Mouse (Mus musculus) embryonic facial prominence, embryonic 12.5 days (tissue): ENCODE data around the gene Hnrnph1. TPM values are rescaled to one million over a fixed set of nuclear protein-coding genes. Genes with fewer than 3 reads are reported as not detected.

Experiments used
- ATAC-seq: fragments of 200-750 bp; cut with Nextera tagmentation; 2 replicates; pipeline ENCODE4 v1.8.0; 2017; ENCODE audit not compliant: insufficient number of reproducible peaks, insufficient read depth, low FRiP score, low TSS enrichment
- H3K27ac ChIP-seq: fragments of 300-500 bp; sonication (generic); 2 replicates; pipeline ENCODE4 v1.5.1; 2016; ENCODE audit warnings: mild to moderate bottlenecking
- H3K27me3 ChIP-seq: fragments of 300-500 bp; sonication (generic); 2 replicates; pipeline ENCODE4 v1.6.1; 2016; ENCODE audit warnings: mild to moderate bottlenecking, moderate library complexity
- H3K36me3 ChIP-seq: fragments of 300-500 bp; sonication (generic); 2 replicates; pipeline ENCODE4 v1.6.1; 2016; ENCODE audit warnings: mild to moderate bottlenecking
- H3K4me1 ChIP-seq: fragments of 300-500 bp; sonication (generic); 2 replicates; pipeline ENCODE4 v1.6.1; 2016
- H3K4me2 ChIP-seq: fragments of 300-500 bp; sonication (generic); replicated peaks from 2 replicates; pipeline ENCODE4 v1.6.1; 2016; ENCODE audit warnings: mild to moderate bottlenecking, moderate library complexity
- H3K4me3 ChIP-seq: fragments of 300-500 bp; sonication (generic); 2 replicates; pipeline ENCODE4 v1.5.1; 2016; ENCODE audit warnings: mild to moderate bottlenecking
- H3K9ac ChIP-seq: fragments of 300-500 bp; sonication (generic); 2 replicates; pipeline ENCODE4 v1.6.1; 2016; ENCODE audit warnings: mild to moderate bottlenecking, moderate library complexity
- H3K9me3 ChIP-seq: fragments of 300-500 bp; sonication (generic); 2 replicates; pipeline ENCODE4 v1.6.1; 2016; ENCODE audit warnings: mild to moderate bottlenecking, moderate library complexity
- WGBS: fragments of 180-500 bp; shearing (Covaris S2); methylation state at CpG from one replicate; pipeline ENCODE4 v1.1.7; 2016; 5-methylcytosine and 5-hydroxymethylcytosine counted together
- polyA plus RNA-seq: library from polyadenylated mRNA; unstranded; fragments of >200 nt; fragmentation: Nextera tagmentation; extraction: Ambion mirVana; gene quantifications from 2 replicates; pipeline ENCODE4 v1.2.1, GENCODE M21; 2016

Hnrnph1 gene
- 590 and 605 TPM in 2 replicates for polyA plus RNA-seq

DNA sequence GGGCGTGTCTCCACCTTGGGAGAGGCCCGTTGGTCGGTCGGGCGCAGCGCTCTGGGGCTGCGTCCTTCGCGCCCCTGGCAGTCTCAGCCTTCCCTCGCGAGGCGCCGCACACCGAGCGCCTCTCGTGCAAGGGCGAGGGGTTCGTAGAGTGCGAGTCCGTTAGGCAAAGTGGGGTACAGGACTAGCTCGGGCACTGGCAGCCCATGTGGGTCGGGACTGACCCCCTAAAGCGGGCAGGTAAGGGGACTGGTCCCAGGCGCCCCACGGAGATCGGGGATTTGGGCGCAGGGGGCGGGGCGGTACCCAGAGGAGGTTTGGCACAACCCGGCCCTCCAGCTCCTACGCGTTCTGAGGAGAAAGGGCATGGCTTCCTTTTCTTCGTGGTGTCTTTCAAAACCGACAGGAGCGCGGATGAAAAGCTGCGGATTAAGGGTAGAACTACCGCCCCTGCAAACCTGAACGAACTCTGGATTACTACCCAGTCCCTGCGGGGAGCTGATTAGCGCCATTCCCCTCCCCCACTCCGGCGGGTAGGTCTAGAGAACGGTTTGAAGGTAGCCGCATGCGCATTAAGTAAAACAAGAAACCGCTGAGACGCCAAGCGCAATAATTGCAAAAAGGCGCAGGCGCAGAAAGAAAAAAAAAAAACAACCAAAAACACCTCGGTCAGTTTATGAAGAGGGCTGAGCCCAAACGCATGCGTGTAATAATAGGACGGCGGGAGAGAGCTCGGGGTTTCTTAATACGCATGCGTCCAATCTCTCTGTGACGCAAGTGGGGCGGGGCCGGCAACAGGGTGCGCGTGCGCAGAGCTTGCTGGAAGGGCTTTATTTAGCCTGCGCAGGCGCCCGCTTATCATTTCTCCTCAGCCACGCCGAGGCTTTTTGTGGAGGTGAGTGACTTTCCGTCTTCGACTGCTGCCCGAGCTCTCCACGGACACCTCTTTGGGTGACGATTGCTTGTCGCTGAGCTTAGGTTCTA, at the start of gene Hnrnph1:
TSS of gene Hnrnph1 (plus strand) at position 80 of the 981 bp plus-strand sequence.
- Histone ChIP-seq H3K4me1 (peaks cover 19% of the 10 kb centered on the region), H3K36me3 (peaks cover 17% of the 10 kb centered on the region), H3K9me3 (no peaks in the 10 kb centered on the region), H3K27ac (peak within 1 kb of the TSS; percentile 99), H3K4me3 (peak within 1 kb of the TSS; percentile 96), H3K27me3 (no peaks in the 10 kb centered on the region), H3K4me2 (peak within 1 kb of the TSS; percentile 80), H3K9ac (peak within 1 kb of the TSS; percentile 99)
- peak; percentile 89 for ATAC-seq
- under 1% methylated on average over 76 of the region's 76 CpGs for WGBS

DNA sequence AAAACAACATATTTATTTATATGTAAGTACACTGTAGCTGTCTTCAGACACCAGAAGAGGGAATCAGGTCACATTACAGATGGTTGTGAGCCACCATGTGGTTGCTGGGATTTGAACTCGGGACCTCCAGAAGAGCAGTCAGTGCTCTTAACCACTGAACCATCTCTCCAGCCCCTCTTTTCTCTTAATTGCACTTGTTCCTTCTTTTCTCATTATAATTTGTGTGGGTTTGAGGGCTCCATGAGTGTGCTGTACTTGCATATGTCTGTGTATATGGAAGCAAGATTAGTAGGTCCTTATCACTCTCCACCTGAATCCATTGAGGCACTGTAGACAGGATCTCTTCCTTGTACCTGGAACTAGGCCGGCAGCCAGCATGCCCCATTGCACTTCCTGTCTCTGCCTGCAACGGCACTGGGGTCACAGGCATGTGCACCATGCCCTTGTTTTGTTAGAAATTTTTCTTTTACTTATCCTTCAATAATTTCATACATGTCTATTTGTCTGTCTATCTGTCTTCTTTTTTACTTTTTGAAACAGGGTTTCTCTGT, 48.6 kb upstream of the Hnrnph1 start:
- no peak for ATAC-seq
- Histone ChIP-seq H3K9ac (no peak overlapping the region), H3K4me3 (no peak overlapping the region), H3K27me3 (no peaks in the 10 kb centered on the region), H3K9me3 (no peaks in the 10 kb centered on the region), H3K27ac (no peak overlapping the region), H3K36me3 (no peaks in the 10 kb centered on the region), H3K4me1 (peaks cover 13% of the 10 kb centered on the region), H3K4me2 (no peak overlapping the region)
- WGBS: 89% methylated on average over 3 of the region's 3 CpGs

- WGBS: 84% methylated on average over 1 of the region's 1 CpGs
- ATAC-seq: no peak
- no peak overlapping the region for H3K27ac ChIP-seq
- no peaks in the 10 kb centered on the region for H3K36me3 ChIP-seq
- H3K27me3 ChIP-seq: no peaks in the 10 kb centered on the region
- no peak overlapping the region for H3K4me2 ChIP-seq
- H3K4me1 ChIP-seq: peaks cover 2% of the 10 kb centered on the region
- H3K9ac ChIP-seq: no peak overlapping the region
- no peaks in the 10 kb centered on the region for H3K9me3 ChIP-seq
- H3K4me3 ChIP-seq: no peak overlapping the region
Measured at GRCm38 (mm10) chr11:50329378-50329777, 47.4 kb upstream of the Hnrnph1 start.

DNA sequence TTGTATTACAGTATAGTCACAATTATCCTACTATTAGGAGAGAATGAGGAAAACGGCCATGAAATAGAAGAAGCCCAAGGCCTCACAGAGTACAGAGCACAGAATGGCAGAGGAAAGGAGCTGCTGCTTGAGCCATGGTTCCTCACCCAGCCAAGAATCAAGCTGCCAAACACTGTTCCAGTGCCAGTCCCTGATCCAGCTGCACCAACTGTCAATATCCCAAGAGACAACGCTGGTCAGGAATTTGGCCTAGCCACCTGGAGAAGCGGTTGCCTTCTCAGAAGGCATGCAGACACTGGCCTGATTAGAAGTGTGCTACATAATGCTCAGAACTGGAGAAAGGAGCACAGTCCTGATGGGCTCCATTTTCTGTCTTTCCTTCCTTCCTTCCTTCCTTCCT, 43.6 kb upstream of the Hnrnph1 start:
- Histone ChIP-seq H3K4me1 (no peaks in the 10 kb centered on the region), H3K4me3 (no peak overlapping the region), H3K9ac (no peak overlapping the region), H3K27me3 (no peaks in the 10 kb centered on the region), H3K4me2 (no peak overlapping the region), H3K36me3 (no peaks in the 10 kb centered on the region), H3K27ac (no peak overlapping the region), H3K9me3 (no peaks in the 10 kb centered on the region)
- WGBS: 81% methylated on average over 3 of the region's 3 CpGs
- ATAC-seq: no peak

DNA sequence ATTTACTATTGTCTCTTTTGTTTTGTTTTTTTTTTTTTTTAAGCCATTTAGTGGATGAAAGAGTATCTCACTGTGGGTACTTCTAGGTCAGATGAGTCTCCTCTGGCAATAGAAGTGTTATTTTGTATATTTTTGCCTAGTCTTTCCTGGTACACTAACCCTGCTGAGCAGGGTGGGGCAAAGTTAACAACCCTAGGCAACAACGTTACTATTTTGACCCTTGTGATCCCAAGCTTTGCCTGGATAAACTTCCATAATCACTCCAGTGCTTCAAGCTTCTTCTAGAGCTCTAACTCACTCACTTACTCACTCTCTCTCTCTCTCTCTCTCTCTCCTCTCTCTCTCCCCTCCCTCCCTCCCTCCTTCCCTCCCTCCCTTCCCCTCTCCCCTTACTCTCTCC, 40.7 kb upstream of the Hnrnph1 start:
- ATAC-seq: no peak

DNA sequence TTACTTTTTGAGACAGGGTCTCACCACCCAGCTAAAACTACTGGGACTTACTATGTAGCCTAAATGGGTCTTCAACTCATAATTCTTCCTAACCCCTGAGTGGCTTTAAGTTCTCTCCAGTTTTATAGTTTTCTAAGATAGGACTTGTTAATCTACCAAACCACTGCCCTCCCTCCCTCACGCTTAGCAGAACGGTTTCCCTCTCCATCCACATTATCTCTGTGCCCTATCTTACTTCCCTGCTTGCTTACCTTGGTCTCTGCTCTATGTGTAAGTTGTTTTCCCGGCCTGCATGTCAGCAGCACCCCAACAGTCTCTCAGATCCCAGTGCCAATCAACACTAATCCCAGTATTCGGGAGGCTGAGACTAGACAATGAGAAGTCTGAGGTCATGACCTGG, 39.9 kb upstream of the Hnrnph1 start:
- 72% methylated on average over 4 of the region's 4 CpGs for WGBS

More for the DNA sequence above, 40.7 kb upstream of the Hnrnph1 start:
- Histone ChIP-seq H3K36me3 (no peaks in the 10 kb centered on the region), H3K27ac (no peak overlapping the region), H3K9me3 (no peaks in the 10 kb centered on the region), H3K4me1 (no peaks in the 10 kb centered on the region), H3K4me3 (no peak overlapping the region), H3K4me2 (no peak overlapping the region), H3K9ac (no peak overlapping the region), H3K27me3 (no peaks in the 10 kb centered on the region)
- WGBS: 48% methylated on average over 1 of the region's 1 CpGs

GRCm38 (mm10) chr11:50345486-50345885, 31.3 kb upstream of the Hnrnph1 start:
- H3K27ac ChIP-seq: no peak overlapping the region
- H3K4me2 ChIP-seq: no peak overlapping the region
- no peaks in the 10 kb centered on the region for H3K9me3 ChIP-seq
- H3K4me1 ChIP-seq: no peaks in the 10 kb centered on the region
- ATAC-seq: no peak
- no peaks in the 10 kb centered on the region for H3K36me3 ChIP-seq
- H3K27me3 ChIP-seq: no peaks in the 10 kb centered on the region
- no peak overlapping the region for H3K4me3 ChIP-seq
- H3K9ac ChIP-seq: no peak overlapping the region
- 80% methylated on average over 4 of the region's 4 CpGs for WGBS

More for the DNA sequence above, 39.9 kb upstream of the Hnrnph1 start:
- ATAC-seq: no peak
- Histone ChIP-seq H3K36me3 (no peaks in the 10 kb centered on the region), H3K4me1 (no peaks in the 10 kb centered on the region), H3K9me3 (no peaks in the 10 kb centered on the region), H3K9ac (no peak overlapping the region), H3K27ac (no peak overlapping the region), H3K27me3 (no peaks in the 10 kb centered on the region), H3K4me2 (no peak overlapping the region), H3K4me3 (no peak overlapping the region)

DNA sequence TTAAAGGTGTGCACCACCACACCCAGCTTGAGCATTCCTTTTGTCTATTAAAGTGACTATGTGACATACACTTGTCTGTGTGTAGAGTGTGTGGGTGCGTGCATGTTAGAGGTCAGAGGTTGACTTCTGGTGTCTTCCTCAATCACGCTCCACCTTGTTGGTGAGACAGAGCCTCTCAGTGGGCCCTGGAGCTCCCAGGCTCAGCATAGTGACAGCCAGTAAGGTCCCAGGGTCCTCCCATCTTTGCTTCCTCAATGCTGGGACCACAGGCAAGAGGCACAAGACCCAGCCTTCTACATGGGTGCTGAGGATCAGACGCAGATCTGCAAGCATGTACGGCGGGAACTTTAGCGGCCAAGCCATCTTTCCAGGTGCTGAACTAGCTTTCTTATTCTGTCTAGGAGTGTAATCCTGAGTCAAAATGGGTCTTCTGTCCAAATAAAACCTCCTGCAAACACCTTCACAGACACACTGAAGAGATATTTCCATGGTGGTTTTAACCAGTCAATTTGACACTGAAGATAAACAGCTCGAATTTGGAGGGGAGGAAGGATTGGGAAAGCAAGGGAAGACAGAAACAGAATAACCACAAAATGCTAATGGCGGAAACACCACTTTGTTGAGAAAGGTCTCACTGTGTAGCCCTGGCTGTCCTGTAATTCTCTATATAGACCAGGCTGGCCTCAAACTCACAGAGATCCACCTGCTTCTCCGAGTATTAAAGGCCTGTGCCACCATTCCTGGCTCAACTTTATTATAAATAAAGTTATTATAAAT, 30.3 kb upstream of the Hnrnph1 start:
- Histone ChIP-seq H3K36me3 (no peaks in the 10 kb centered on the region), H3K4me2 (no peak overlapping the region), H3K27me3 (no peaks in the 10 kb centered on the region), H3K27ac (no peak overlapping the region), H3K4me3 (no peak overlapping the region), H3K4me1 (no peaks in the 10 kb centered on the region), H3K9me3 (no peaks in the 10 kb centered on the region), H3K9ac (no peak overlapping the region)
- 89% methylated on average over 9 of the region's 9 CpGs for WGBS
- no peak for ATAC-seq

- Histone ChIP-seq H3K9me3 (no peaks in the 10 kb centered on the region), H3K27me3 (no peaks in the 10 kb centered on the region), H3K4me1 (no peaks in the 10 kb centered on the region), H3K9ac (no peak overlapping the region), H3K36me3 (no peaks in the 10 kb centered on the region), H3K4me2 (no peak overlapping the region), H3K4me3 (no peak overlapping the region), H3K27ac (no peak overlapping the region)
- 85% methylated on average over 2 of the region's 2 CpGs for WGBS
- no peak for ATAC-seq
Measured at GRCm38 (mm10) chr11:50352177-50352576, 24.6 kb upstream of the Hnrnph1 start.

DNA sequence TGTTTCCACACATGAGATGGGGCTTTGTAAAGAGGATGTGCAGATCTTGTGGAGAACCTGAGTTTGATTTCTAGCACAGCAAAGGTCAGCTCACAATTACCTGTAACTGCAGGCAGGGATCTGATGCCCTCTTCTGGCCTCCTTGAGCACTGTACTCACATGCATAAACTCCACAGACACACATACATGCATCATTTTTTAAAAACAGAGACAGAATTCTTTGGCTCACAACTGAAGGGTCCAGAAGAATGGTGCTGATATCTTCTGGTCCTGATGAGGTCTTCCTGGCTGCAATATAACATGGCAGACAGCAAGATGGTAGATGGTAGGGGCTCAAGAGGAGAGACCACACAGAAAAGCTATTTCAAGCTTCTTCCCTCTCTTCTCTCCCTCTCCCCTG, 22.6 kb upstream of the Hnrnph1 start, which contains the start of gene Cby3:
TSS of gene Cby3 (plus strand) at position 301 of the 400 bp plus-strand sequence.
- no peak within 1 kb of the TSS for H3K9ac ChIP-seq
- no peak within 1 kb of the TSS for H3K4me3 ChIP-seq
- H3K27ac ChIP-seq: no peak within 1 kb of the TSS
- 0 out of 2 replicates have a peak, but pooled peaks cover 3% of the 10 kb centered on the region for H3K4me1 ChIP-seq
- peaks cover 12% of the 10 kb centered on the region; the same call in 1 of the 2 replicates for H3K27me3 ChIP-seq
- no peaks in the 10 kb centered on the region for H3K36me3 ChIP-seq
- no peaks in the 10 kb centered on the region for H3K9me3 ChIP-seq
- H3K4me2 ChIP-seq: no peak within 1 kb of the TSS
- no peak for ATAC-seq

GRCm38 (mm10) chr11:50354851-50355250, 21.9 kb upstream of the Hnrnph1 start:
- Histone ChIP-seq H3K9ac (no peak overlapping the region), H3K4me1 (0 out of 2 replicates have a peak, but pooled peaks cover 3% of the 10 kb centered on the region), H3K4me2 (no peak overlapping the region), H3K27ac (no peak overlapping the region), H3K9me3 (no peaks in the 10 kb centered on the region), H3K36me3 (no peaks in the 10 kb centered on the region), H3K27me3 (peaks cover 17% of the 10 kb centered on the region; the same call in 1 of the 2 replicates), H3K4me3 (no peak overlapping the region)
- 77% methylated on average over 3 of the region's 3 CpGs for WGBS
- ATAC-seq: no peak
